ENCODE assay signal across 22 mouse cellular contexts in the genomic region with DNA sequence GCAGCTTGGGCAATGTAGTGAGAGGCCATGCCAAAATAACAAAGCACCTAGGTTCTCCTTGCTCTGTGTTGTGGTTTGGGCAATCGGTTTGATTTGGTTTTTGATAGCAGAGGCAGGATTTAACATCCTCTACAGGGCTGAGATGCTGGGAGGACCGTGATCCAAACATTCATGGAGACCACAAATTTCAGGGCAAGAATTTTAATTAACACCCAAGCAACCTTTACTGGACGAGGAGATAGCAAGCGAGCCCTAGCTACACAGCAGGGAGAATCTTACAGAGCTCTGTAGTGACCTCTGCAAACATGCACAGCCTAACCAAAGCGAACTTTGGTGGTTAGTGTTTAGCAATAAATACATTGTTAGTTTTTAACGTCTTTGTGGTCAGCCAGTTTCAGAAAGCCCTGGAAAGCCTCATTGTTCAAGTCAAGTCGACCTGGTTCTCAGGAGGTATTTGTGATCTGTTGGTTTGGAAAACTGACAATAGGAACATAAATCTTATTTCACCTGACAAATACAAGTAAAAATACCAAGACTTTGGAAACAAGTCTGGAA. TPM values are rescaled to one million over a fixed set of nuclear protein-coding genes. Genes with fewer than 3 reads are reported as not detected.
DNase-seq lines count a peak whose midpoint lies in the region; ATAC-seq and TF ChIP-seq lines count a peak whose summit lies in the region.
"Had no signal": no experiment of that assay in that cellular context is flagged by ENCODE, and none has a peak within 500 bp of the region (broad histone marks: within the 10 kb centered on the region; RNA-seq: fewer than 3 reads in every experiment).

No protein-coding gene starts in this region.

- peak; percentile 49 for ATAC-seq in granulocyte monocyte progenitor cell, adult 5-6 weeks (replicated peaks; ENCODE audit: poor library complexity, severe bottlenecking)
- ATAC-seq: forebrain, embryonic 13.5 days; forebrain, embryonic 15.5 days; forebrain, postnatal 0 days; Patski had no signal

- H3K36me3 ChIP-seq in myocyte (ENCODE audit: control insufficient read depth, insufficient read depth), result no peaks in the 10 kb centered on the region
- H3K36me3 ChIP-seq: embryonic facial prominence, embryonic 10.5 days; embryonic facial prominence, embryonic 12.5 days; forebrain, embryonic 15.5 days had no signal

- H3K27me3 ChIP-seq in myocyte (ENCODE audit: control insufficient read depth, insufficient read depth, insufficient read length), result no peaks in the 10 kb centered on the region
- H3K27me3 ChIP-seq: embryonic facial prominence, embryonic 12.5 days; forebrain, embryonic 13.5 days; forebrain, embryonic 15.5 days; Patski had no signal

- H3K79me2 ChIP-seq in myocyte (ENCODE audit: control insufficient read depth, insufficient read depth), result no peaks in the 10 kb centered on the region

- H3K4me2 ChIP-seq in myocyte (ENCODE audit: low read depth), result peak overlapping the region; percentile 15
- H3K4me2 ChIP-seq: embryonic facial prominence, embryonic 12.5 days; forebrain, embryonic 13.5 days; forebrain, embryonic 15.5 days had no signal

- intact Hi-C loops in heart, postnatal 25 days (cut with DNase I), result no loop called here

- no peak overlapping the region for H3ac ChIP-seq in myocyte (ENCODE audit: control insufficient read depth, insufficient read length)

- TF ChIP-seq POLR2A in myocyte (IDR thresholded peaks at IDR 0.05; ENCODE audit: insufficient read length, low read depth), result no peak

- H3K4me3 ChIP-seq in myocyte, result no peak overlapping the region
- H3K4me3 ChIP-seq: embryonic facial prominence, embryonic 10.5 days; embryonic facial prominence, embryonic 12.5 days; forebrain, embryonic 13.5 days; forebrain, embryonic 15.5 days had no signal

- DNase-seq in heart, adult 11 months, result peak; percentile 62
- no peak for DNase-seq in heart, postnatal 25 days (ENCODE audit: low spot score)
- peak; percentile 6 for DNase-seq in CD4-positive helper T cell, adult 2 months (ENCODE audit: low read depth, low spot score)
- DNase-seq in cerebellum, postnatal 4 days (ENCODE audit: low spot score in 2 of 2), result no peak
- DNase-seq in urinary bladder, postnatal 4 days (ENCODE audit: low spot score in 2 of 2), result no peak
- no peak for DNase-seq in adrenal gland, adult 18-20 months (ENCODE audit: low spot score in 2 of 2)
- DNase-seq: adrenal gland, adult 2 months; adrenal gland, postnatal 10 days; adrenal gland, postnatal 25 days; cerebellum, adult 11-12 months; cerebellum, adult 2 months; cerebellum, adult 9-11 months; cerebellum, postnatal 14 days; cerebellum, postnatal 36 days; forebrain, postnatal 0 days had no signal

TF ChIP-seq in myocyte, 11 proteins besides CTCF, POLR2A, EP300 and RAD21:
- TF ChIP-seq SRF (IDR thresholded peaks at IDR 0.05; ENCODE audit: control insufficient read depth, insufficient read length, low read depth) (no peak), CEBPB (IDR thresholded peaks at IDR 0.05; ENCODE audit: insufficient read depth, poor library complexity, severe bottlenecking) (no peak), POLR2AphosphoS2 (IDR thresholded peaks at IDR 0.05; ENCODE audit: insufficient read length, low read depth) (no peak), REST (IDR thresholded peaks at IDR 0.05; ENCODE audit: insufficient read depth, insufficient read length) (no peak), MYOG (IDR thresholded peaks at IDR 0.05; ENCODE audit: control insufficient read depth in 1 of 3, insufficient read depth in 1 of 3, insufficient read length in 2 of 3, low read depth in 2 of 3) (no peak), MAX (IDR thresholded peaks at IDR 0.05; ENCODE audit: low read depth) (no peak), MYOD1 (IDR thresholded peaks at IDR 0.05; ENCODE audit: control insufficient read depth in 1 of 3, insufficient read length in 2 of 3, low read depth in 2 of 3) (no peak), TCF3 (IDR thresholded peaks at IDR 0.05; ENCODE audit: insufficient read length, low read depth) (no peak), E2F4 (IDR thresholded peaks at IDR 0.05; ENCODE audit: insufficient read depth) (no peak), USF1 (IDR thresholded peaks at IDR 0.05; ENCODE audit: low read depth) (no peak), TCF12 (IDR thresholded peaks at IDR 0.05; ENCODE audit: insufficient read depth, poor library complexity, severe bottlenecking) (no peak)
TF ChIP-seq in myocyte: peak in this region for 0.

RNA-seq across cellular contexts. Expression of gene Snapc3, which starts 41.0 kb away (rescaled TPM):
- total RNA-seq in heart, postnatal 25 days (2021), result 10 to 100 TPM; 17.1 to 17.6 TPM
- 17.6 and 17.9 TPM in 2 replicates for total RNA-seq in granulocyte monocyte progenitor cell, adult 5-6 weeks (2014; fragmentation: Nextera tagmentation)
- total RNA-seq in granulocyte monocyte progenitor cell, adult 5-6 weeks (2017), result 30.4 and 41.8 TPM in 2 replicates
- 18.4 TPM for polyA plus RNA-seq in myocyte (2012; fragmentation: generic; extraction: Trizol)
- total RNA-seq in adrenal gland, adult 18-20 months (2021), result 10 to 100 TPM; 18.8 to 19.4 TPM

RNA-seq across cellular contexts. Expression of gene Ttc39b, which starts 52.5 kb away (rescaled TPM):
- 10 to 100 TPM; 14.1 to 15.9 TPM for total RNA-seq in heart, postnatal 25 days (2021)
- total RNA-seq in granulocyte monocyte progenitor cell, adult 5-6 weeks (2014; fragmentation: Nextera tagmentation), result 0.19 TPM in 1 of 2 replicates, not detected in the other
- 0.26 and 1.6 TPM in 2 replicates for total RNA-seq in granulocyte monocyte progenitor cell, adult 5-6 weeks (2017)
- polyA plus RNA-seq in myocyte (2012; fragmentation: generic; extraction: Trizol), result 19.3 TPM
- 10 to 100 TPM; 16.4 to 18.3 TPM for total RNA-seq in adrenal gland, adult 18-20 months (2021)

Comparison
In these comparisons a context has a peak if more than half of its experiments do, and no peak if none do; other contexts are left out.
1. DNase-seq: peak in heart, adult 11 months (single experiment) and CD4-positive helper T cell, adult 2 months (single experiment); none in heart, postnatal 25 days (single experiment), cerebellum, postnatal 4 days (0 of 2), urinary bladder, postnatal 4 days (0 of 2) and adrenal gland, adult 18-20 months (0 of 2).
2. RNA of gene Ttc39b, which starts 52.5 kb away (total RNA-seq): 16.4 to 18.3 TPM in adrenal gland, adult 18-20 months and 14.1 to 15.9 TPM in heart, postnatal 25 days; 0.19 to 1.6 TPM in granulocyte monocyte progenitor cell, adult 5-6 weeks; every median in the first group is over 4 times any median in the second.